Mouse (Mus musculus) heart, postnatal 4 days (tissue): ENCODE results near the gene Eef2k. TPM values are rescaled to one million over a fixed set of nuclear protein-coding genes. Genes with fewer than 3 reads are reported as not detected.

Source experiments
- DNase-seq: peaks from one replicate; pipeline ENCODE4 v3.0.0; 2021
- total RNA-seq, 2 experiments: library from RNA; stranded (reverse); gene quantifications; 2 replicates each; pipeline ENCODE4 v1.2.3; 2021

Eef2k gene
- total RNA-seq, 2 experiments from 2014 or later, result 36.9 to 38.0 TPM

DNA sequence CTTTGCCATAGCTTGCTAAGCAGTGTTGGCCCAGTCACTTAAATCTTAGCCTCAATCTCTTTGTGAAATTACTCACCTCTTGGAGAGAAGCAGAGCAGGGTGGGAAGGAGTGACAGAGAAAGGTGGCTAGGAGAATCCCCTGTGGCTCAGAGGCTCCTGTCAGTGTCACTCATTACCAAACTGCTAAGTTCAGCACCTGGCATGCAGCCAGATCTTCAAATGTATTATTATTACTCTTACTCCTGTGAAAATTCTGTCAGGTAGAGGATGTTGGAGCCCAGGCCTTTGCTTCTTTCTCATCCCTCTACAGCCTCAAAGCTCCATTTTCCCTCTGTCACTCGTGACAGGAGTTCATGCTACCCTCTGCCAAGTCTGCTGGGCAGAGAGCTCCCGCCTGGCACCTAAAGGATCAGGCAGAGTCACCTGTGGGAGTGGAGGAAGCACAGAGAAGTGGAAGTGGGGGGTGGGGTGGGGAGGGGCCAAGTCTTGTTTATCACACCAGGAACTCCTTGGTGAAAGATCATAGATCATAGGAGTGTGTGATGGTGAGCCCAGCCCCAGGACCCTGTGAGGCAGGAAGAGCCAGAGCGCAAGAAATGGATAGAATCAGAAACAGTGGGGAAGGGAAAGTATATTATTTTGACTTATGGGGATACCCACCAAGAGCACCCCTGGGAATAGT lies 6.3 kb downstream of the Eef2k start:
- DNase-seq, result no peak

GRCm38 (mm10) chr7:120850165-120850564 lies 7.5 kb downstream of the Eef2k start:
- DNase-seq, result no peak

DNA sequence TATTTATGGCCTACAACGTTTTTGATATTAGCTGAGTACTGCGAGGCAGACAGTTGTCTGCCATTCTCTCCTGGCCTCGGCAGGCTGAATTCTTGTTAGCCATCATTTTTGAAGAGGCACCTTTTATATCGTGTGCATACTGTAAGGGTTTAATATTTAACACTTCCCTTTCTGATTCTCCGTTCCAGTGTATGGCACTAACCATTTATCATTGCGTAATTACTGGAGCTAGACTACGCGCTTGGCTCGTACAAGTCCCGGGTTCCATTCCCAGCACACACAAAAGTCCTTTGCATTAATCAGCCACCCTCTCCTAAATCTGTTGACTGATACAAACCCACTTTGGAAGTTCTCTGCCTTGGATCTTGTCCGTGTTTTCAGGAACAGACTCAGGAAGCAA lies 17.2 kb downstream of the Eef2k start:
- DNase-seq, result no peak

DNA sequence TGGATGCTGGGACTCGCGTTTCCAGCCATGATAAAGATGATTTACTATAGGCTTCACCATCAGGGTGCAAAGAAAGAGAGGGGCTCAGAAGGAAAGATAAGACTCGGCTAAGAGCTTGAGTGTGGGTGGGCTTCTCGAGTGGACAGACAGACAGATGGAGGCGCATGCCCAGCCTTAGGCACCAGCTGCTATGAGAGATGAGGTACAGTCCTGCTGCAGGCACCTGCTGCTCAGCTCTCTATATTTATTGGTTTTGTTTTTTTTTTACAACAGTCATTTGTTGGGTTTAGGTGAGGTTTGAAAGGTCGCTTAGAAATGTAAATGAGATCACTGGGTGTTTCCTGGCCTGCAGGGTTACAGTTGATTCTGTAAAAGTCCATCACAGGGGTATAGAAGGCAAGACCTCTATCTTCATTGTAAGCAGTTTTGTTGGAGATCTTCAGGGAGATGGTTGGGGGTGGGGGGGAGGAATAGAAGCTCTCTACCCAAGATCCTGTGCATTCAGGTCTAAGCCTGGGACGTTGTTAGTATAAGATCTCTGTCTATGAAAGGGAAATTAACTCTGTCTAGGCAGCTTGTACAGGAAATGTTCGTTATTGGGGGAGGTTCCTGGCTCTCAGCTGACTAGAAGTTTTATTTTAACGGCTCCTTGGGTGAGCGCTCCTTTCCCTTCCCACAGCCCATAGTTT lies 18.3 kb downstream of the Eef2k start:
- no peak for DNase-seq

GRCm38 (mm10) chr7:120861488-120862047 lies 18.9 kb downstream of the Eef2k start:
- DNase-seq, result no peak

- DNase-seq, result no peak
These were observed 19.6 kb downstream of the Eef2k start for GRCm38 (mm10) chr7:120862196-120862595.

DNA sequence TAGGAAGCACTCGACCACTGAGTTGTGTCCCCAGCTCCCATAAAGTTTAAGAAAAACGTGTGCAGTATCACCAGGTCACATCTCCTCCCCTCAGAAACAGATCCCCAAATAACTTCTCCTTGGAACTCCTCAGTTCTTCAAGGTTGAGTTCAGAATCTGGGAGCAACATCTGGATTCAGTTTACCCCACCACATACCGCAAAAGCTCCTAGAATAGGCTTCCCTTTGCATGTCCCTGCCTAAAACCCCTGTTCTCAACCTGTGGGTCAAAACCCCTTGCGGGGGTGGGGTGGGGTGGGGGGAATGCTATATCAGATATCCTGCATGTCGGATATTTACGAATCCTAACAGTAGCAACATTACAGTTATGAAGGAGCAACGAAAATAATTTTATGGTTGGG lies 20.0 kb downstream of the Eef2k start:
- DNase-seq, result no peak

- DNase-seq, result no peak
These were observed 20.8 kb downstream of the Eef2k start for GRCm38 (mm10) chr7:120863476-120863875.

GRCm38 (mm10) chr7:120865100-120865499 lies 22.5 kb downstream of the Eef2k start:
- DNase-seq, result peak; percentile 69

DNA sequence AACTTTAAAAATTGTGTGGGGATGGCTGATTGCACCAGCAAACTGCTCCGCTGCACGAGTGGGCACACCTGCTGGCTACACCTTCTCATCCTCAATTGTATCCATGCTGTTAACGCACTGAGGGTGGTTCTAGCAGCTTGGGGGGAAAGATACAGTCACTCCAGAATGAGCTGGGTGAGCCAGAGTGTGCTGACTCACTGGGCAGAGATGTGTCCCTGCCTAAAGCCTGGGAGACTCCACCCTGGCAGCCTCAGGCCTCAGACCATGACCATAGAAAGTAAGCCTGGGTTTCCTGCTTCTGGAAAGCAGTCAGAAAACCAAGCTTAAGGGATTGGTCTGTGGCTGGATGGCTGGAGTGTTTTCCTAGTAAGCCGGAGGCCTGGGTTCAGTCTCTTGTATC lies 23.2 kb downstream of the Eef2k start:
- peak; percentile 64 for DNase-seq

GRCm38 (mm10) chr7:120866684-120867083 lies 24.1 kb downstream of the Eef2k start:
- no peak for DNase-seq

DNA sequence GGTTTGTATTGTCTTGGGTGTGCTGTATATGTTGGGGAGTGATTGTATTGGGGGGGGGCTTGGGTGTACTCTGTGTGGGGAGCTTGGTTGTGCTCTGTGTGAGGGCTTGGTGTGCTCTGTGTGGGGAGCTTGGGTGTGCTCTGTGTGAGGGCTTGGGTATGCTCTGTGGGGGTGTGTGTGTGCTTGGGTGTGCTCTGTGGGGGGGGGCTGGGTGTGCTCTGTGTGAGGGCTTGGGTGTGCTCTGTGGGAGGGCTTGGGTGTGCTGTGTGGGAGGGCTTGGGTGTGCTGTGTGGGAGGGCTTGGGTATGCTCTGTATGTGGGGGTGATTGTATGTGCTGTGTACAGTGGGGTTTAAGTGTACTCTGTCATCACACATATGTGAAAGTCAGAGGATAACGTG lies 25.1 kb downstream of the Eef2k start:
- DNase-seq, result no peak

- DNase-seq, result no peak
These were observed 27.3 kb downstream of the Eef2k start for GRCm38 (mm10) chr7:120869883-120870282.

DNA sequence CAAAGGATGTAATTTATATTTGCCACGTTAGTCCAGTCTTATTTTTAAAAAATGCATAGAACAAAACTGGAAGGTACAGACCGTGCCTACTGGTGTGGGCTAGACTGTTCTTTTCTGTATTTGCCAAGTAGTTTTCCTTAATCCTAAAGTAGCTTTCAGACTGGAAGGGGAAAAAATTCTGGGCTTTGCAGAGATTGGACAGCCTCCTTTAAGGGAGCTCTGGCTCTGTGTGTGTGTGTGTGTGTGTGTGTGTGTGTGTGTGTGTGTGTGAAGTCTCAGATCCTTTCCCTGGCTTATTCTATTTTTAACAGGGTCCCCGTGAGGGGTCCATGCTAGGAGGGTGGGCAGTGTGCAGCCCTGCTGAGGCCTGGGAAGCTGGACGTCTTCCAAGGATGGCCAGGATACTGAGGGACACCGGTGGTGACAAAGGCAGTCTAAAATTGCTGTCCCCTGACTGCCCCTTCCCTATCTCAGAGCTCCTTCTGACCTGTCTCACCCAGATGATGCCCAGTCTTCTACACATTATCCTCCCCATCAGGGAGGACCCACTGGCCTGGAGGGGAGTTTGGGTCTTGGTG lies 27.9 kb downstream of the Eef2k start:
- DNase-seq, result peak; percentile 21

DNA sequence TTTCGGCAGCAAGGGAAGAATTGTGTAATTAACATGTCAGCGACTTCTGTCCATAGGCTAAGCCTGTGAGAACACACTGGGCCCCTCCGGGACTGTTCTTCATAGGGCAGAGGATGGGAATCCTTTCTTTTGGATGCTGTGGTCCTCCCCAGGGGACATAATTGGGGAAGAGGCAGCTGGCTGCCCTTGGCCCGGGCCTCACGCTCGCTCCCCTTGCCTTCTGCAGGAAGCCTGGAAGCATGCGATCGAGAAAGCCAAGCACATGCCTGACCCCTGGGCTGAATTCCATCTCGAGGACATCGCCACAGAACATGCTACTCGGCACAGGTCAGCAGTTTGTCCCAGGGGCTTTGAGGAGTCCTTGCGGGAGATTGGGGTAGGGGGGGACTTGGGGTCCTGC lies 30.5 kb downstream of the Eef2k start:
- peak; percentile 32 for DNase-seq

DNA sequence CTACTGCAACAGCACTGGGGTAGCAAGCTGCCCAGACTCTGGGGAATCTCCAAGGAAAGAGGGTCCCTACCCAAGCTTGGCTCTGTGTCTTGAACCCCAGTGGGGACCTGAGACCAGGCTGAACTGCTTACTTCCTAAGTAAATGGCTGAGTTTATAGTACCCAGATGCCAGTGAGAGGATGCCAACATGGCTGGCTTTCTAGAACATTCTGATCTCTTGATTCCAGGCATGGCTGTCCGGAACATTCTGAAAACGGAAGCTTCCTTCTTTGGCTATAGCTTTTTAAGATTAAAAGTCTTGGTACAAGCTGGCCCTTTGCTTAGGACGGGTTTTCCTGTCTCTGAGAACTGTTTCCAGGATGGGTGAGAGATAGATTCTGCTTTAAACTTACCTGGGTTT lies 31.4 kb downstream of the Eef2k start:
- DNase-seq, result no peak

DNA sequence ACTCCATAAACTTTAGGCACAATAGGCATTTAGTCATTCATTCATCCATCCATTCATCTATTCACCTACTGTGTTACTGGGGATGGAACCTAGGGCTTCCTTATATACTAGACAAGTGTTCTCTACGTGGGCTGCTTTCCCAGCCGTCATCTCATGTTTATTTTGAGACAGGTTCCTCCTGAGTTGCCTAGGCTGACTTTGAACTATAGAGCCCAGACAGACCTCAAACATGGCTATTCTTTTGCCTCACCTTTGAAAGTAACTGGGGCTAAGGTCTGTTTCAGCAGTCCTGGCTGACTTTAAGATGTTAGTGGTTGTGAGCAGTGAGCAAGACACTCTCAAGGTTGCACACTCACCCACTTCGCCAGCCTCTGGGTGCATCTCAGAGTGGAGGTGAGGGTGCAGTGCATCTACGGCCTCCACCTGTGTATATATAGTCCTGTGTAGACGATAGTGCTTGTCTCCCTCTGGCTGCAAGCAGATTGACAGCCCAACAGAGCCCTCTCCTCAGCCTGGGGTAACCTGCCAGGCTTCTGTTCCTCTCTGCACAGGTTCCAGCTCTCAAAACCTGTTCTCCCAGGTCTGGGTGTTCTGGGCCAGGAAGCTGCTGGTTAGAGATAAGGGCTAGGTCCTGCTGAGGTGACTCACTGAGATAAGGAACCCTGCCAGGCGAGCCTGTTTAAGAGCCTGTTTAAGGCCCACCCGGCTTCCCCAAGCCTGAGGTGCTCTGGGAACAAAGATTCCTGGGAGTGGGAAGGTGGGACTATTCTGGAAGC lies 32.3 kb downstream of the Eef2k start:
- DNase-seq, result no peak

DNA sequence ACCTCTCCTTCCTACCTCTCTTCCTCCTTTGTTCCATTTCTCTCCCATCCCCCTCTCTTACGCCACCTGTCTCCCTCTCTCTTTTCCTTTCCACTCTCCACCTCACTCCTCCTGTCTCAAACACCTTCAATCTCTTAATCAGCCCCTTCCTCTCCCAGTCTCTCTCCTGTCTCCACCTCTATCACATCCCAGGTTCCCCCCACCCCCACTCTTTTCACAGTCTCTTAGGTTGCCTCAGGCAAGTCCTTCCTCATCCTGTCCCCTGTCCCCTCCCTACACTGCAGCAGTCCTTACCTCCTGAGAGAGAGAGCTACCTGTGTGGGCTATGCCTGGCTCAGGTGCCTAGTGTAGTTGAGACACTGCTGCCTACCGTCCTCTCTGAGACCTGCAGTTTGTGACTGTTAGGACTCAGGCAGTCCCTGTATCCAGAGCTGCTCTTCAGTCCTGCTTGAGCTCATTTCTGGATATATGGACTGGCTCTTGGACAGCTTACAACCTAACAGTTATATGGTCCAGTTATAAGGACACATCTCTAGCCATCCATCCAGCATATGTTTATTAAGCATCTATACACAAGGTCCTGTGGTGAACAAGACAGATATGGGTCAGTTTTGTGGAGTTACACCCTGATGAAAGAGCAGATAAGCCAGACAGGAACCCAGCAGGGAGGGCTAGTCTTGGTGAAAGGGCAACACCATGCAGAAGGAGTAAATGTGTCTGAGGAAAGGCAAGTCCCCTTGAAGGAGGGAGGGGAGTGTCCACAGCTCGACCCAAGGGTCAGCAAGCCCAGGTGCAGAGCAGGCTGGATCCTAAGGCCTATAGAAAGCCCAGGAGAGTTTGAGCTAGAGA lies 33.1 kb downstream of the Eef2k start:
- no peak for DNase-seq

DNA sequence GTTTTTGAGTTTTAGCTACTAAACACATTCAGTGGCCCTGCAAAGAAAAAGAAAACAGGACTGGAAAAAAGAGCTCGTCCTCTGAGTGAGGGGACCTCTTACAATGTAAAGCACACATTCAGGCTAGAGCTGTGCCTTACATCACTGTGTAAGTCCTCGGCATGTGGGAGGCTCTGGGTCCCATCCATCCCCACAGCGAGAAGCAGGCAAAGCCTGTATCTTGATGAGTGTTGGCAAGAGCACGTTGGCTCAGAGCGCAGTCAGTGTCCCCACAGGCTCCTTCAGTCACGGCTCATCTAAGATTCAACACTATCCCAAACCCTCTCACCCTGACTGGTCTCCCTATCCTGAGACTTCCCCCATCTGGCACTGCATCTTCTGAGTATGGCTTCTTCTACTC lies 35.6 kb downstream of the Eef2k start:
- no peak for DNase-seq

GRCm38 (mm10) chr7:120879972-120880371 lies 37.3 kb downstream of the Eef2k start:
- no peak for DNase-seq

DNA sequence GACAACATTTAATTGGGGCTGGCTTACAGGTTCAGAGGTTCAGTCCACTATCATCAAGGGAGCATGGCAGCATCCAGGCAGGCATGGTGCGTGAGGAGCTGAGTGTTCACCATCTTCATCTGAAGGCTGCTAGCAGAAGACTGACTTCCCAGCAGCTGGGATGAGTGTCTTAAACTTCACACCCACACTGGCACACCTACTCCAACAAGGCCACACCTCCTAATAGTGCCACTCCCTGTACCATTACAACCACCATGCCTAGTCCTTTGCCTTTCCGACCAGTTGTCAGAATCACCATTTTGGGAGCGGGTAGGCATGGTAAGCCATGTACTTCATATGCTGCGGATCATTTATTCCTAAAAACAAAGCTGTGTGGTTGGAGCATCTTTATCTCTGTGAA lies 38.1 kb downstream of the Eef2k start:
- DNase-seq, result no peak

DNA sequence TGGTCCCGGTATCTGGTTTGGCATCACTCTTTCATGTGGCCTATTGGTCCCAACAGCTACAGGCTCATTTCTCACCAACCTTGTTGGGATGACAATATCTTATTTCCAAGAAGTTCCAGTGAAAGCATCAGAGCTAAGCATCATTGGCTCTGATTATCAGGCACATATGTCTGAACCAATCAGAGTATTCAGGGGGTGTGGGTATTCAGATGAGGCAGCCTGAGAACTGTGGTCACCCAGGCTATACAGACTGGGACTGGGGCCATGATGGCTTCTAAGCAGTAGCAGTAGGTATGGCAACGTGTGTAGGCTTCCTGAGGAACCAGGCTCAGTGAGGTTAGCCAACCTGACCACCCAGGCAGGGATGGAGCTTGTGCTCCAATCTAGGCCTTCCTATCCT lies 38.8 kb downstream of the Eef2k start:
- DNase-seq, result no peak
